Mouse (Mus musculus) brain, embryonic 14.5 days (tissue): ENCODE measurements at regions not wholly inside any gene's neighbourhood (a gene's known extent, or its start where the extent isn't known, plus 50 kb on each side); places are given as distances from the start of the nearest gene placed in this dataset.

Experiments
- CTCF ChIP-seq: fragments of 200-500 bp; IDR thresholded peaks from 2 replicates; pipeline ENCODE4 v1.5.1; 2012; ENCODE audit warnings: inconsistent platforms, mild to moderate bottlenecking, moderate library complexity, borderline replicate concordance; ENCODE audit not compliant: insufficient read depth, insufficient read length; ENCODE audit errors: extremely low read depth
- POLR2A ChIP-seq: fragments of 200-500 bp; IDR thresholded peaks from 2 replicates; pipeline ENCODE4 v1.6.1; 2012; ENCODE audit warnings: mild to moderate bottlenecking, inconsistent platforms, borderline replicate concordance; ENCODE audit not compliant: poor library complexity, insufficient read depth, insufficient read length, severe bottlenecking; ENCODE audit errors: extremely low read depth

DNA sequence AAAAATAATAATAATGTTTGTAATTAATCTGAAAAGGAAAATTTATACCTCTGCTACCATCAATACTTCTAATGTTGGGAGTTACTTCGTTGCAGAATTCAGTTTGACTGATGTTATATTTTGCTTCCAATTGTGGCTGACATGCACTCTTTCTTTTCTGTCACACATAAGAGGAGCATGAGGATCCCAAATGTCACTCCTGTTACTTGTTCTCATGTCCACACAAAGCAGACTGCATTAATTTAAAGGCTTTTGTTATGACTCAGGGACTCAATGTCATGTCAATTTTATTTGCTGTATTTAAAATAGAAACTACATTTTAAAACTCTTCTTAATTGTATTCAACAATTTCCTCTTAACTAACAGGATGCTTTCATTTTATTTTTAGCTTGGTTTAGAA lies 383.4 kb downstream of the Slitrk1 start:
- TF ChIP-seq CTCF: no peak
- TF ChIP-seq POLR2A: no peak
